Mouse (Mus musculus) thymus, postnatal 4 days (tissue): Measurements from ENCODE around the gene Zfp422.
"Not testable (repeated sequence)": the region's sequence is repeated elsewhere in the genome, so short reads cannot be mapped to it uniquely, and the experiment has no call there.

ENCODE experiments used
- DNase-seq: peaks from one replicate; pipeline ENCODE4 v3.0.0; 2021

The Zfp422 gene

DNA sequence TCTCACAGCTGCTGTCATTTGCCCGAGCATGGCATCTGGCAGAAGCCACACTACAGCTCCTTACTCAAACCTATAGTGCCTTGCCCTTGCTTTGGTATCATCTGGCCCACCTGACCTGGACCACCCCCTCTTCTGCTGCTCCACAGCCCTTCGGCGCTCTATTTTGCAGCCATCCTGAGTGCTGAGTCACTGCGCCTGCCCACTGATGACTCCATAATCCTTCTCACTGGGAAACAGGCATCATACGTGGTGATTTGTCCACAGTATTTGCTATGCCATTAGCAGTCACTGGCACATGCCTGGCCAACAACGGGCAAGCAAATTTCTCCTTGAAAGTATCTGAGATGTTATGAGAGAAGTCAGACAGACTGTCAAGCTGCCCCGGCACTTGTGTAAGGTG is 21.0 kb upstream of the Zfp422 start:
- DNase-seq: no peak

DNA sequence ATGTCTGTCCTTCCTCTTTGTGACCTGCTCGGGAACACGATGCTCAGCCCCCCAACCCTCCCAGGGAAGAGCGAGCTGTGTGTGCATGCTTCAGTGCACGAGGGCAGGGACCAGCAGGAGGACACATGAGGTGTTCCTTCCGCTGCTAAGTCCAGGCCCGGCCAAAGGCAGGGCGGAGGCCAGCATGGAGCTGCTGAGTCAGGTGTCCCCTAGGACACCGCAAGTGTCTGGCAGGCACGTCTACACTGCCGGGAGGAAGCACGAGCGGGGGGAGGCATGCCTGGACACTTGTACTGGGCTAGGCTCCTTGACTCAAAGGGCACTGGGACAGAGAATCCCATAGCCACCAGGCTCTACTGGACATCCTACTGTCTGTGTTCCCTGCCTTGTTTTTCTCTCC is 19.0 kb upstream of the Zfp422 start:
- DNase-seq: no peak

DNA sequence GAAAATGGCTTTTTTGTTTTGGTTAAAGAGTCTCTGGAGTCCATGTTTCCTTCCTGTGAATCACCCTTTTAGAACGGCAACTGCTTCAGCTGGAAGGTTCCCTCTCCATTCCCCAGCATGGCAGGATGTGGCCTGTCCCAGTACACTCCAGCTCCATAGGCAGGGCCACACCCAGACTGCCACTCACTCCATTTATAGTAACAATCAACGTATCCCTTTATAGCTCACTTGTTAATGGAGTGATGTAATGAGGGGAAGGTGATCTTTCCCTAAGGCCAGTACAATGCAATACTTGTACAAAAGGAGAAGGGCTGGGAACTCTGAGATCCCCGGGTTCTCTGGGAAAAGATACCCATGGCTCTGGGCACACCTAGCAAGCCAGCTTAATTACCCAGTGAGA is 15.5 kb upstream of the Zfp422 start:
- no peak for DNase-seq

DNA sequence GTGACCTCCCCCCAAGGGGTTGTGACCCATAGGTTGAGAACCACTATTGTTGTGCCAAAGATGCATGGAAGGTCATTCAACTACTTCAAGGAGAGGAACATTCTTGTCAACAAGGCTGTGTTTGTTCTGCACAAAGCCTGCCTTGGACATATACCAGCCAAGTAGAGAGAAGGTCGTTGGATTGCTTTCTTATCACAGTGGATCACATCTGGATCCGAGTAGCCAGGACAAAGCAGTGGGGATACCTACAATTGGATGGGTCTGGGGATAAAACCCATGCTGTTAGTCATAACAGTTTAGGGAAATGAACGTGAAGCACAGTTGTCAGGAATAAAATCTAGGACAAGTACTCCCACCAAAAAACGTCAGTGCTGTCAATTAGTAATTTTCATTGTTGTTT is 15.1 kb upstream of the Zfp422 start:
- DNase-seq: no peak

DNA sequence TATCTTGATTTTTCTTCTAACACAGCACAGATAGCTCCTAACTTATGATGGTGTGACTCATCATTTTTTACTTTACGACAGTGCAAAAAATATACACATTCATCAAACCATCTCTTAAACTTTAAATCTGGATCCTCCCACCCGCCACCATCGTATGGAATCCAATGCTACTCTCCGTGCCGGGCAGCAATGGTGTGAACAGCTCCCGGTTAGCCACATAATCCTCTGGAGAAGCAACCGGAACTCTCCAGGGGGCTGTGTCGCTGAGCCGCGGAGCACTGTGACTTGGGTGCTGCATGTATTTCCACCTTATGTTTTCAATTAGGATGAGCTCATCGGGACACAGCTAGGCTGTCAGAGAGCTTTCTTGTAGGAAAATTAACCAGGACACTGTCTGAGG is 14.1 kb upstream of the Zfp422 start:
- no peak for DNase-seq

DNA sequence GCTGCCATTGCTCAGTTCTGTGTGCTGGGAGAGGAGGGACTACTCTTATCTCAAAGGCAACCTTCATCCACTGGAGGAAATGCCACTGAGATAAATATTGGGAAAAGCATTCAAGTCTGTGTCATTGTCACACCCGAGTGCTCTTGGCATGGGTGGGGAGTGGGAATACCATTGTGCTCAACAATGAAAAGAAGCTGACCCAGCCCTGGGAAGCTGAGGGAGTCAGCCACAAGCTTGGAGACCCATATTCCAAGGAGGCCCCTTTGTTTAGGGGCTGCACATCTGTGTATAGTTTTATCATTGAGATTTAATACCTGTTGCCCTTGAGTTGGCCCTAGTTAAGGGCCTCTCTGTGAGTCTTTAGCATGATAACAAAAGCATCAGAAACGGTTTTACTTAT is 10.9 kb upstream of the Zfp422 start:
- DNase-seq: no peak

DNA sequence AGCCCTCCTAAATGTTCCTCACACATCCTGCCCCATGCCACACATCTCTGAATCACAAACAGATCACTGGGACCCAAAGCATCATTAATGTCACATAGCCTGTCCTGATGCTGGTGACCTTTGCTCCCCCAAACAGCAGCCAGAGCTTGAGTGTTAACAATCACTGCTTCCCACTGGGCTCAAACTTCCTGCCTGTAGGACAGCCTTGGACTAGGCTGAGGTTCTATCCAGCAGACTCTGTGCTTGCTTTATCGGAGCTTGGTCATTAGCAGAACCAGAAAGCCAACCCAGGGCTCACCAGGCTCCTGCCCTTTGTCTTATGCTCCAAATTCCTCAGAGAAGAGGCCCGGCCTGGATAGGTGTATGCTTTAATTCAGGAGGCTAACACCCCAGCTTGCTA is 10.1 kb upstream of the Zfp422 start:
- no peak for DNase-seq

DNA sequence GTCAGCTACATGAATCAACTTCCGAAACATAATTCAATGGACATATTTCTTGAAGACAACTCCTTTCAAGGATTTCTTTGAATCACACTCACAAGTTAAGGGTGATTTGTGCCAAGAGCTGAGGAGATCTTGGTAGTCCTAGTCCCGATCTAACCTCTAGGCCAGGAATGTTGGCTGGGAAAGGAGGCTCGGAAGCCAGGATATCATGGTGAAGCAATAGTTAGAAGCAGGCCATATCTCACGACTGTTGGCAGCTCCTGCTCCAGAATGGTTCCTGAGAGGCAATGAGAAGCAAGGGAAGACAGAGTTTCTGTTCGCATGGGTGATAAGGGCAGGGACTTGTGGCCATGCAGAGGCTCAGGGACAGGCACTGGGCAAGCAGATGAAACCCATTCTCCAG is 8.7 kb upstream of the Zfp422 start:
- DNase-seq: no peak

DNA sequence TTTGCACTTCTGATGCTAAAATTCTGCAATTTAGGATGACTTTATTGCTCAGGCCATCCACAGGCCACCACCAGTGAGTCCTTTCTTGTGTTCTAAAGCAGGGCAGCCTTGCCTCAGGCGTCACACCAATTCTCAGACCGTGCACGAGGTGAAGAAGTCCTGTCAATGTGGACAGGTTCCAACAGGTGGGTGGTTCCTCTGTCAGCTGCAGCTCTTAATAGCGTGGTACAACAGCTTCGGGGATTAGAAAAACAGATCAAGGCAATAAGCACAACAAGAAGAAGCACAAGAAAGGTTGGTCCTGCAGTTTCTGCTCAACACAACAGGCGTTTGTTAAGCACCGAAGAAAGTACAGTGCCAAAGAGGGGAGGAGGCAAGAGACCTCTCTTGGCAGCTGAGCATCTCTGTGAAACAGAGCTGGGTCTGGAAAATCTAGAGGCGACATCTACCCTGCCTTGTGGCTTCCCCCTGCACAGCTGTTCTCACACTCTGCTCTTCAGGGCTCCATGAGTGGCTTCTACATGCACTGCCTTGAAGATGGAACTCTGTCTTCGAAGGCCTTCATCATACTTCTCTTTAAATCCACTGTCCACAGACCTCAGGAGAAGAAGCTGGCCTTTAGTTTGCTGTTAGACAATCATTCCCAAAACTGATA is 7.9 kb upstream of the Zfp422 start:
- no peak for DNase-seq

DNA sequence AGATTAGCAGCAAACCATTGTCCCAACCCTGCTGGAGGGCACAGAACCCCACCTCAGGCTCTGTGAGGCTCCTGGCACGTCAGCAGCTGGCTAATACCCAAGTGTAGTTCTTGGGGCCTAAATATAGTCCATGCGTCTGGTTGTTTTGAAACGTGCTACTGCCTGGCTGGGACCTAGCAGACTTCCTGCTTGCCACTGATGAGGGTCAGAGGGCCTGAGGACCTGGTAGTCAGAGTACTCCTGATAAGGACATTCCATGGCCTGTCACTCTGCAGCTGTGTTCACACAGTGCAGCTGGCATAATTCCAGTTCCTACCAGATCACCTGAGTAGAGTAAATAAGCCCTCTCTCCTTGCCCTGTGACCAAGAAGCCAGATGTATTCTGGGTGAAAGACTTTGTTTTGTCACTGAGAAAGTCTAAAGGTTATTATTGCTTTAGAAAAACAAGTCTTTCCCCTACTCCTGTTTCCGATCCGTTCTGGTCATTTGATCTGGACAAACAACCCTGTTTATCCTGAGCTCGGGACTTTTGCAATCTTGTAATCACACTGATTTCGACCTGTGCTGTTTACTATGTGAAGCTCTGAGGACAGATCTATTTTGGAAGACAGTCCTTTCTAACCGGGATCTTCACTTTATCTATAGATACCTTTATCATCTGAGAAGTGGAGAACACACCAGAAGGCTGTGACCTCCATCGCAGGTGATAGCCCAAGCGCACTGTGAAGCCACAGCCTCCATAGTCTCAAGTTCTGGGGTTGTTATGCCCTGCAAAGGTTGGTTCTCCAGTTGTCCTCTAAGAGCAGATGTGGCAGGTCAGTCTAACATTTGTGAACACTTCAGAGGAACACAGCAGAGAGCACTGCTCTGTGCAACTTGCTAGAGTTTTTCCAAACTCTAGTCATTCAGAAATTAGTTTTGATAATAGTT is 6.7 kb upstream of the Zfp422 start:
- DNase-seq: no peak

DNA sequence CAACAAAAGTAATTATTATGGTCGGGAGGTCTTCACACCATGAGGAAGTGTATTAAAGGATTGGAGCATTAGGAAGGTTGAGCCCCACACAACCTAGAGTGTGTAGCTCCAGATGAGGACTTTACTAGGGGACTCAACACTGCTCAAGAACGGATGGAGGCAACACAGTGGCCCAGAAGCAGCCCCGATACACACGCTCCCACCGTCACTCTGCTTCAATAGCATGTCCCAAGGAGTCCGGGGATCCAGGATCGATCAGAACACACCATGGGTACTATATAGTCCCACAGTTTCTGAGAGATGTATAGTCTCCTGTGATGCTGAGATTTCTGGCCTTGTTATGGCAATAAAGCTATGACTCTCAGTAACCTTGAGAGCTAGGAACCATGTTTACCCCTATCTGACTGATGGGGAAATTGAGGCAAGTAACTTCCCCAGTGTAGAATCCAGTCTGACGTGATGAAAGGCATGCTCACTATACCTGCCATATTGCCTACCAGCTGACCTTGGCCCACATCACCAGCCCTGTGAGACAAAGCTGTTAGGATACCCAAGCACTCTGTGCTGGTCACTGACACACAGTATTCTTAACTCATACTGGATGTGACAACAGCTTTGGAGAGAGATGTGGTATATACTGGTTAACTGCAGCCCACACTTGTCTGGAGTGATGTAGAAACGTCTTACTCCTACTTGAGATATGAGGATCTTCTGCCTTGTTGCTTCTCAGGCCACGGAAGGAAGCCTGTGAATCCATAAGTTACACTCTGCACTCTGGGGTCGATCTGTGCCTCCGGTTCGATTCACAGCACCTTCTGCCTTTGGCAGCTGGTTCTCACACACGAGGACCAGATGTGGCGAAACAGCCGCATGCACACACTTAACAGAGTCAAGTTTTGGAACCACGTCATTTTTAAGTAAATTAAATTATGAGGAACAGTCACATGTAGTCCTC is 5.2 kb upstream of the Zfp422 start:
- DNase-seq: no peak

DNA sequence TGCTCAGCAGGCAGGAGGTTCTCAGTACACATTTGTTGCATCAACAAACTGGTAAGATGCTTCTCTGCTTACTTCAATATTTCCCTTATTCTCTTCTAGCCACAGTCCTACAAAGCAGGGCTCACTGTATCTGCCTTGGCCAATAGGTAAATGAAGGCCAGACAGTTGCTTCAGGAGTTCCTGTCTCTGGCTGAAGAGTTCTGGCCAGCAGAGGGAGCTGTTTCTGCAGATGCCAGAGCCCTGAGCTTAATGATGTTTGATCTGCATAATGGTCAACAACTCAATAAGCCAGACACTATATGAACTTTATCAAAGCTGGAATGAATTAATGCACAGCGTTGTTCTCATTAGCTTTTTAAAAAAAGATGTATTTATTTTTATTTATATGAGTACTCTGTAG is 3.3 kb upstream of the Zfp422 start:
- DNase-seq: peak; percentile 89

DNA sequence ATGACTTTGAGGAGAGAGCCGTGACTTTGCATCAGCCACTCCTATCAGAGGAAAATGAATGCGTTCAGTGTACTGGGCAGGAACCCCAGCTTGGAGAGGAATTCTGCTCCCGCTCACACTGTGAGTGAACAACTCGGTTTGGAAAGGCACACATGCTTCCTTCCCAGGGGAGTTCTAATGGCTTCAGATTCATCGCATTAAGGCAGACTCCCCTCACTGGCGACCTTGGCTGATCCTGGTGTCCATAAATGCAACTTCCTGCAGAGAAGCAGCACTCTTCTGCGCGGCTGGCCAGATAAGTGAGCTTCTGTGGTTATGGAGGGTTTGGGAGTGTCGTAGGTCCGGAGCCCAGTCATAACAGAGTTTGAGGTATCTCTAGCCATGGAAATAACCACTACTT is 967 bp upstream of the Zfp422 start:
- DNase-seq: no peak

DNA sequence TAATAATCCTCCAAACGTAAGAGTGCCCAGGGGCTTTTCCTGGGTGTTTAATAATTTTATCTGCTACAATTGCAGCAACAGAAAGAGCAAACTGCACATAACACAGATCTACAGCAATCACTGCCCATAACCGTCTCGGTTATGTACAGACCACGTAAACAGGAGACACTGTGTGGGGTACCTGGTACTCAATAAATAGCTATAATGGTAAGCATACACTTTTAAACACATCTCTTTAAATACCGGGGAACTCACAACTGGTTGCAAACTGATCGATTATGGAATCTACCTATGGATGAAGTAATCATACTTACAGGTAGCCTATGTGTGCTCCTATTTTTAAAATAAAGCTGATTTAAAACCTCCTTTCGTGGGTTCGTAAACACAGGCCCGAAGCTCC is 704 bp downstream of the Zfp422 start:
- DNase-seq: no peak

DNA sequence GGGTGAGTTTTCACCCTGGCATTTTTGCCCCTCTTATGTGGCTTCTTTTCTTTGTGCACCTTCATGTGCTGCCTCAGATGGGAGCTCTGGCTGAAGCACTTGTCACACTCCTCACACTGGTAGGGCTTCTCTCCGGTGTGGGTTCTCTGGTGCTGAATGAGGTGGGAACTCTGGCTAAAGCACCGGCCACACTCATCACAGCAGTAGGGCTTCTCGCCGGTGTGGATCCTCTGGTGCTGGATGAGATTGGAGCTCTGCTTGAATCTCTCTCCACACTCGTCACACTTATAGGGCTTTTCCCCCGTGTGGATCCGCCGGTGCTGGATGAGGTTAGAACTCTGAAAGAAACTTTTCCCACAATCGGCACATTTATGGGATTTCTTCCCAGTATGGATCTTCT is 2.4 kb downstream of the Zfp422 start:
- DNase-seq: not testable (repeated sequence)

DNA sequence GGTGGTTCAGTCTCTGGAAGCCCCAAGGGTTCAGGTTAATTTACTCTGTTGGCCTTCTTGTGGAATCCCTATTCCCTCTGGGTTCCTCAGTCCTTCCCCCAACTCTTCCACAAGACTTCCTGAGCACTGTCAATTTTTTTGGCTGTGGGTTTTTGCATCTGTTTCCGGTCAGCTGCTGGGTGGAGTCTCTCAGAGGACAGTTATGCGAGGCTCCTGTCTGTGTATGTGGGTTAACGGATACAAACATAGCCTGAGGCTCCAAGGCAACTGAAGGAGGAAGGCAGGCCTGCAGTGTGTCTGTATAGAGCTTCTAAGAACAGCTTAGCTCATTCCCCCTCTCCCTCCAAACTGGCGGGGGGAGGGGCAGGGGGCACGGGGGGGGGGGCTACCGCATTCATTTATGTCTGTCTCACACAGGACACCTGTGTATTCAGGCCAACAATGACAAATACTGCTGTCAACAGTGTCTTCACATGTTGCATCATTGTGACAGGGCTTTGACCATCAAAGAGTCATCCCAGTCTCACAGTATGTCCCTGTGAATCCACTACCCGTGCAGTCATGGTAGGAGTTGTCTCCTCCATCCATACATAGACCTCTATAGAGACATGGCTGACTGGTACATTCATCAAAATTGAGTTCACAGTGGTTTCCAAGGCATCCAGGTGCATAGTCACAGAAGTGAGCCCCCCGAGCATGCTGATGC is 7.3 kb downstream of the Zfp422 start:
- no peak for DNase-seq

DNA sequence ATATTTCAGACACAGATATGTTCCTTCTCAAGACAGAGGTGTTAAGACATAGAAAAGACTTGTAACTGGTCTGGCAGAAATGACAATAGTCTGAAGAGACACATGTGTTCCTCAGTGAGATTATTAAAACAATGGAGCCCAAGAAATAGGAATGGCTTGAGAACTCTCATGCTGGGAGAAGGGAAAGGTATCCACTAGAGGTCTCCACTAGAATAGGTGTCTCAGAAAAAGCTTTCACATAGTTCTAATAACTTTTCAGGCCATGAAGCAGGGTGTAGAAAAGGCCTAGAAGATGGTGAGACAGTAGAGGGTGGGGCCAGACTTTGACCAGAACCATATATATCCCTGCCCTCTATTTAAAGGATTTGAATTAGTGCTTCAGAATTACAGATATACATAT is 10.7 kb downstream of the Zfp422 start:
- no peak for DNase-seq

DNA sequence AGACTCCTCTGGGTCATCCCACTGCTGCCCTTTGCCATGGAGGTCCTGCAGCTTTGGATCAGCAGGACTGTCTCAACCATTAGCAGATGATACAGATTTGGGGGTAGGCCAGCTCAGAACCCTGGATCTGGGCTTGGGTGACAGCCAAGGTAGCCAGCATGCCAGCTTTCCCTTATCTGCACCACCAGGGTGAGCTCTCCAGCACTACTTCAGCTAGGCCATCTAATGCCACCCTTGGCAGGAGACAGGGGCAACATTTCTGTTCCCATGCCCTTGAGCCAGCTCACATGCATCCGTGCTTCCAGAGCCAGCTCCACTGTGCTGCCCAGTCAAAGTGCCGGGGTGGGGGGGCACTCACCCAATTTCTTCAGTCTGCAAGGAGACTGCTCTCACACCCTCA is 13.1 kb downstream of the Zfp422 start:
- DNase-seq: no peak

DNA sequence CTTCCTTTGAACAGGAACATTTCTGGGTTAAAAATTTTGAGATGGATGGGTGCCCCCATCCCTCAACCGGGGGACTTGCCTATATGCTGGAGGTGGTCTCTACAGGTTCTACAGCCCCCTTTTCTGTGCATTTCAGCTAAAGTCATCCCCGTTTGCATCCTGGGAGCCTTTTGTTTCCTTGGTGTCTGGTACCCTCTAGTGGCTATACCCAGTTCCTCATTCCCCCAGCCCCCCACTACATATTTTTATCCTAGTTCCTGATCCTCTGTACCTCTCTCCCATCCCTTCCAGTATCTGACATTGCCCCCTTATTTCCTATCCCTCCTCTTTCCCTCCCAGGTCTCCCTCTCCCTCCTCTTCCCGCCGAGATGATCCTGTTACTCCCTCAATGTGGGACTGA is 21.6 kb downstream of the Zfp422 start:
- DNase-seq: no peak

DNA sequence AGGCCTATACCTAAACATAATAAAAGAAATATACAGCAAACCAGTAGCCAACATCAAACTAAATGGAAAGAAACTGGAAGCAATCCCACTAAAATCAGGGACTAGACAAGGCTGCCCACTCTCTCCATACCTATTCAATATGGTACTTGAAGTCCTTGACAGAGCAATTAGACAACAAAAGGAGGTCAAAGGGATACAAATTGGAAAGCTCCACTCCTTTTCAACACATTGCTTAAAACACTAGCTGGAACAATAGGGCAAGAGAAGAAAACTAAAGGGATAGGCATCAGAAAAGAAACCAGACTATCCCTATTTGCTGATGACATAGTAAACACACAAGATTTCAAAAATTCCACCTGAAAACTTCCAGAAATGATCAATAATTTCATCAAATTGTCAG is 27.8 kb downstream of the Zfp422 start:
- DNase-seq: not testable (repeated sequence)

DNA sequence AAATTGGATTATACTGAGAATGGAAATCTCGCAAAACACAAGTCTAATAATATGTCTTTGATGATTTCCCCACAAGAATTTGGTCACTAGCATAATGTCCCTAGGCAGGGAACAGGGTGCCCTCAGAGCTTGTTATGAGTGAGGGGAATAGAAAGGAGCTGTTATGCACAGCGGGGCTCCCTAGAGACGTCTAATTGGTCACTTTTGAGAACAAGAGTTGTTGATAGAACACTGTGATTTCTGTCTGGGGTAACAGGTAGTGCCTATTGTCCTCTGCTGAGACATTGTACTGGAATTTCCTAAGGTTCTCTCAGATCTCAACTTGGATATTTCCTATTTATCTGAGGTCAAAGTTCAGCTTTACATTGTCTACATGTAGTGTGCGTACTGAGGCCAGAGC is 44.7 kb downstream of the Zfp422 start, which contains the start of gene Olfr215:
TSS of gene Olfr215 (minus strand) at position 101 of the 400 bp plus-strand sequence.
- DNase-seq: no peak
